Mouse (Mus musculus) heart, adult 9 months (tissue): ENCODE measurements at regions not wholly inside any gene's neighbourhood (a gene's known extent, or its start where the extent isn't known, plus 50 kb on each side); places are given as distances from the start of the nearest gene placed in this dataset.

Experiments
- DNase-seq, 2 experiments: peaks; one replicate each; pipeline ENCODE4 v3.0.0; 2022; ENCODE audit warnings: low spot score in 2 of 2

DNA sequence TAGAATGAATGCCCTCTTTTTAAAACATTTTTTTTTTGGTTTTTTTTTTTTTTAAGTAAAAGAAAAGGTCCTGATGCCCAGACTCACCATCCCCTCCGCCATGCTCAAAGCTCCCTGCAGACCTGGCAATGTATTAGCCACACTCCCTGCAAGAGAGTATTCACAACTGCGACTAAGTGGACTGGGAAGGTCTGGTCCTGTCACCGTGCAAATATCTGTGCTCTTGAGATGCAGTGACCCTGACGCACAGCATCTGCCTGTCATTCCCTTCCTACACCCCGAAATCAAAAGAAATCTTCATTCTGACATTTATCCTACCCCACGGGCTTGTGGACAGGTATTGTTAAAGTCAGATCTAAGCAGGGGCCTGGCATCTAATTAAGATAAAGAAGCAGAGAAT, 95.4 kb upstream of the Dio3 start:
- DNase-seq: no peak

DNA sequence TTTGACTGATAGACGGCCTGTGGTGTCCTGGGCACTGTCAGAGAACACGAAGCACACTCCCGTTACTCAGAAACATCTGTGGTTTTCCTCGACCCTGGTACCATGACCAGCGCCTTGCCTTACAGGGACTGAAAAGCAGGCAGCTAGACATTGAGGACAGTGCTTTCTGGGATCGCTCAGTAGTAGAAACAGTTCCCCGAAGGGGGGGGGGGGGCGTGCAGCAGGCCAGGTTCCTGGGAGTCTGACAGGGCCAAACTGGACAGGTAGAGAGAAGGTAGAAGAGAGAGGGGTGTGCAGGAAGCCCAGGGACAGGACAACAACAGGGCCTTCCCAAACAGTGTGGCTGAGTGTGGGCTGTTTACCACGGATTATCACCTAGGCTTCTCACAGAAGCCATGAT, 93.5 kb upstream of the Dio3 start:
- no peak for DNase-seq

DNA sequence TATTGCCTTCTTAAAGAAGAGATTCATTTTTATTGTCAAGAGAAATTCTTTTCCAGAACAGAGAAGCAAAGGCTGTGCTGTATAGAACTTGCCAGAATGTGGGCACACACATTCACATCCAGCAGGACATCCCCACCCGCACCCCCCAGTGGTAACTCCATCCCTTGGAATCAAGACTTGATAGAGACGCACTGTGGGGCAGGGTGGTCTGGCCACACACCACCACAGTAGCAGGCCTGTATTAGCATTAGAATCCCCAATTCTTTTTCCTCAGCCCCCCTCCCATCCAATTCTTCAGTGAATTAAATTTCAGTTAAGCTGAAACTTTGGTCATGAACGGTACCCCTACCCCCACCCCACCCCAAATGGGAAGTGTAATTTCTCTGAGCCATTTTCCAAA, 92.5 kb upstream of the Dio3 start:
- no peak for DNase-seq

DNA sequence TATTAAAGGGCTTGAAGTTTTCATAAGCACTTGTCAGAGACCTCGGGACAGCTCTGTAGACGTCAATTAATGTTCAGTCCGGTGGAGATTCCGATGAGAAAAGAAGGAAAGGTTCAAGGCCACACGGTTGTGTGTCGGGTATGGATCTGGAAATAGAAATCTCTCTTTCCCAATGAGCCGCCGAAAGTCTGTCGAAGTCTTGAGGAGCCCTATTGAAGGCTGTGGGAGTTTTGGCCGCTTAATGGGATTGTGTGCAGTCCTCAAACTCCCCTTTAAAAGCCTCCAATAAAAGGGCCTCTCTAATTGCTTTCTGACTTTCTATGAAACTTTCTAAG, 92.0 kb upstream of the Dio3 start:
- no peak for DNase-seq

DNA sequence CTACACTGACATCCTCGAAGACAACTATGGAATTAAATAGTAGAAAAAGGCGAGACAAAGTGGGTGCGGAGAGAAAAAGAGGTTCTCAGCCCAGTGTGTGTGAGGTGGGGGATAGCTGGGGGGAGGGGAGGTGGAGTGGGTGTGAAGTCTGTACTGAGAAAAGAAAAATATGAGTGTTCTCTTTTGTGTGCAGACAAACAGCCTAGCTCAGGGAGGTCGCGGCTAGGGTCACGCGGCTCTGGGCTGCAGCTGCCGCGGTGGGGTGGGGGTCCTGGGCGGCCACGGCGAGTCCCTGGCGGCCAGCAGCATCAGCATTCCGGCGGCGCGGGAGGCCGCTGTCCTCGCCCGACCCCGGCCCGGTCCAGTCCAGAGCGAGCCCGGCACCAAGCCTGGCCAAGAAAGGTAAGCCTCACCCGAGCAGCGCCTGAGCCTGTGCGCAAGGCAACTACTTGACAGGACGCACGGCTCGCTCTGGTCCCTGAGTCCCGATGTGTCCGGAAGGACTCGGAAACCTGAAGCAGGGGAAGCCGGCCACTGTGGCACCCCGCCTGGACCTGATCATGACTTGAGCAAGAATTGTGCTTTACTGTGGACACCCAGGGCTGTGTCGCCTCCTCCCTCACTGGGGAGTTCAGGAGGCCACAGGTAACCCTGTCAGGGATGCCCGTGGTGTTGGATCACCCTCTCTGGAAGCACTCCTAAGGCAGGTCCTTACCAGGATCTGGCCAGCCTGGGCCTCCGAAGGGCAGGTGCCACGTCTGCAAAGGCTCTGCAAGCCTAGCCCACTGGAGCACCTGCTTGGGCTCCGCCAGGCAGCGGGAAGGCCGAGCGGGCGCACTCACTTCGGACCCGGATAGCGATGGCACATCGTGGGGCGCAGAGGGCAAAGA, 91.4 kb upstream of the Dio3 start:
- no peak for DNase-seq

DNA sequence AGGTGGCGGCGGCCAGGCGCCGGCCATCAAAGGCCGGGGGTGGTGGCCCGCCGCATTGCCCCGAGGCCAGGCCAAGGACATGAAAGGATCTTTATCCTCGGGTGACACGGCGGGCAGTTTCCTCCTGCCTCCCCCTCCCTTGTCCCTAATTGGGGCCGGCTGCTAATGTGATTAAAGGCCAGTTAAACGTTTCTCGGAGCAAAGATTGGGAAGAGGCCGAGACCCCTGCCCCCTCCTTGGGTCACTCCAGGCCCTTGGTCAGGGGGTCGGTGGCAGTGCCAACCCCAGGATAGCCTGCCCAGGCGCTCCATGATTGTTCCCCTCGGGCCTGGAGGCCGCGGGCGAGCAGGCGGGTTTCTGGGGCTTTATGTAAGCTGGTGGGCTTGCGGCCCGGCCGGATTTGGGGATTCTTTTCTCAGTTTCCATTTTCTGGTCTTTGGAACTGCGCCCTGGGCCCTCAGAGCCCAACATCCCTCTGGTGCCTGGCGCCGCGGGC, 90.7 kb upstream of the Dio3 start:
- DNase-seq: no peak

DNA sequence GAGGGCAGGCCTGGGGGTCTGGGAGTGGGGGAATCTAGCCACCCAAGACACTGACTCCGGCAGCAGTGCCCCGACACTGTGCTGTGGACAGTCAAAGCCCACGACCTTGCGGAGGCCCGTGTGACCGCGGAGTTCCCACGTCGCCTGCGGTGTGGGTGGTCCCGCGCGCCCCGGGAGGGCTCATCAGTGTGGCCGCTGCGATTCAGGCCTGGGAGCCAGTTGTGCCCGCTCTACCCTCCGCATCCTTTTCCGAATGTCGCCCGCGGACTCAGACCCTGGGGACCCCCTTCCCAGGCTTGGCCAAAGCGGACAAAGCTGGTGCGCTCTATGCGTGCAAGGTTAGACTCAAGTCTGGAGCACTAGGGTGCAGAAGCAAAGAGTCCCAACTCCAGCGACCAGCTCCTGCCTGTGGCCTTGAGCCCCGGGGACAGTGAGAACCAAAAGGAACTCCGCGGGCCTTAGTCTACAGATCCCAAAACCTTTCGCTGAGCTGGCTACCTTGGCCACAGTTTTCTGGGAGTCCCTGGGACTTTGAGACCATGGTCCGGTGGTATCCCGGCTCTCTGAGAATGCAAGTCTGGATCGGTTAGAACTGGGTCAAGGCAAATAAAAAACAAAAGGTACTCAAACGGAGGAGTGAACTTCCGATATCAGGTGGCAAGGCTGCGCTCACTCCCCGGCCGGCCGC, 90.1 kb upstream of the Dio3 start:
- DNase-seq: no peak

DNA sequence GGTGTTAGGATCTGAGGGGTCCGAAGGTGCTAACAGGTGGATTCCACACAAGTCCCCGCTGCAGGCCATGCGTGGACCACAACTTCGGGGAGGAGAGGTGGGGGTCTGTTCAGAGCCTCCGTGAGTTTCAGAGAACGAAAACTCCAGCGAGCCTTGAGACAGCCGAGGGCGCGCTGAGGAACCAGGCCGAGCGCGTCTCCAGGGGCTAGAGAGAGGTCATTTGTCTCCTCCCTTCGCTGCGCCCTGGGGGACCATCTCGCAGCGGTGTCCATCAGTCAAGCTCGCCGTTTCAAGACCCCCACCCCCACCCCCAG, 89.6 kb upstream of the Dio3 start:
- DNase-seq: no peak

DNA sequence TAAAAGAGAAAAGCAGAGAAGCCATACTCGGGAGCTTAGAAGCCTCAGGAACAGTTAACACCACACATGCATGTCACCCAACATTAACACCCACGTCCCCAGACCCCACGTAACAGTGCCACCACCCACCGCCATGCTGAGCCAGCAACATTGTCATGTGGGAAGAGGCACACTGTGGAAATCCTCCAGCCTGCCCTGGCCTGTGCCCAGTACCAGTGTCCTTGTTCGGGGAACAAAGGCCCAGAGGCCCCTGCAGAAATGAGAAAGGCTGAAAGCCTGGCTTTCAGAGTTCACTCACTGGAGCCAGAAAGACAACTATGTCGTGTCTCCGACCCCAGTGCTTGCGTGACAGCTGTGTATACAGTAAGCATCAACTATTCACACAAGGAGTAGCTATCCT, 86.7 kb upstream of the Dio3 start:
- DNase-seq: no peak

DNA sequence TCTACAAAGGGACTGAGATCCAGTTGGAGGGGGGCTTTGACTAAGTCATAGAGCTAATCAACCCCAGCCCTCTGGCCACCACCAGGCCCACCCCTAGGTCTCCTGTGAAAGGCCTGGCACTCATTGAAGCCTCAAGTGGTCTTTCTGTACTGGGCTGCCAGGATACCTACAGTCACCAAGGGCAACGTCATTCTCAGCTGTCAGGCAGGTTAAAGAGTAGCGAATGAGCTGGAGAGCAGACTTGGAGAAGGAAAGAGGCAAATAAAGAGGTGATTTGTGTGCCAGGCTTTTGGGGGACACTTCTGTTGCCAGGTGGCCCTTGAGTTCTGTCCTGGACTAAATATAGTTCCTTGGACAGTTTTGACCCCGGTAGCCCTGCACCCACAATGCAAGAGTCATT, 81.5 kb upstream of the Dio3 start:
- no peak for DNase-seq

DNA sequence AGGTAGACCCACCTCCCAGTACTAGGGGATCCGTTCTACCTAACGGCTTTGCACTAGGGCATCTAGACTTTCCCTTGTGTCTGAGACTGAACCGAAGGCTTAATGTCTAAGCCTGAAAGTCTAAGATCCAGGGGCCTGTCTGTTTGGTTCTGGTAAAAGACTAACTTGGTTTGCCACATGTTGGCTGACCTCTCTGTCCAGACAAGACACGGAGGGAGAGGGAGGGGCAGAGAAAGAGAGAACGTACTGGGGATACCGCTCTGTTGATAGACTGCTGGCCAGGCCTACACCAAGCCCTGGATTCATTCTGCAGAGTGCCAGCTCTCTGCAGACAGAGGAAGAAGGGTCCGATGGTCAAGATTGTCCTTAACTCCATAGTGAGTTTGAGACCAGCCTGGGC, 78.4 kb upstream of the Dio3 start:
- DNase-seq: no peak

DNA sequence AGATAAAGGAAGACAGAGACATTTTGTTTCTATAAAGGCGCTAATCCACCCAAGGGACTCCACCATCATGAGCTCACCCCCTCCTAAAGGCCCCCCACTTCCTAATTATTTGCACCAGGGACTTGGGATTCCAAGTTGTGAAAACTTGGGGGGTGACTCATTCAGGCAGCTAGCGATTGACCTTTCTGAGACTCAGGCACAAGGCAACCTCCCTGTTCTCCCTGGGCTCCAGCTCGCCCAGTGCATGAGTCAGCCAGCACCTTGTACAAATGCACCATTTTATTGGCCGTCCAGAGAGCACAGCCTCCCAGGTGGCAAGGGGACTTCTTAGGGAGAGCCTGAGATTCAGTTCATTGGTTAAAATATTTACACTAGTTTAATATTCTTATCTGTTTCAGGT, 78.0 kb upstream of the Dio3 start:
- DNase-seq: no peak

DNA sequence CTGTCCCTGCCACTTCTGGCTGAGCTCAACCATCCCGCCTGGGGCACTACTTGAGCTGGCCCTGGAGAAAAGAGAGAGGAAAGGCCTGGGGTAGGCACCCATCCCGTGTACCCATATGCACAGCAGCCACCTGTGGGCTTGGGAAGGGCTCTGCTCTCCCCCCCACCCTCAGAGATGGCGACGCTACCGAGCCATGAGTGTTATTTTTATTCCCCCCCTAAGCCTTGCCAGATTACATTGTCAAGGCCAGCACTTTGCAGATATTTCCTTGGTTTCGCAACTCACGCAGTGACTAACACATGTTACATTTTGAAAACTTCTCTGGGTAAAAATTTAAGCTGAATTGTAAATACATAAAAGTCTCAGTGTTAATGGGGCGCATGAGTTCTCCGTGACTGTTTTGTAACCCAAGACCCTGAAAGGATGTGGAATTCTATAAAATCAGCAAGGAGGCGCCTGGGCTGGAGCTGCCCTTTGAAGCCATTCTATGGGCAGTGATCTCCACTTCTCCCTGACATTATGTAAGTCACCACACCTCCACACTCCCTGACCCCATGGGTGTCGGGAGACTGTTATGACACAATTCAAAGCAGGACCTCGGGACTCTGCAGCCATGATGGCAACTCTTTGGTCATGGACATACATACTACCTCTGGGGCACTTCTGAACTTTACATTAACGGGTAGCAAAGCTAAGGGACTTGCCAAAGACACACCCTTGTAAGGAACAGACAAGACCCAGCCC, 75.4 kb upstream of the Dio3 start:
- DNase-seq: peak; percentile 35 to 39

DNA sequence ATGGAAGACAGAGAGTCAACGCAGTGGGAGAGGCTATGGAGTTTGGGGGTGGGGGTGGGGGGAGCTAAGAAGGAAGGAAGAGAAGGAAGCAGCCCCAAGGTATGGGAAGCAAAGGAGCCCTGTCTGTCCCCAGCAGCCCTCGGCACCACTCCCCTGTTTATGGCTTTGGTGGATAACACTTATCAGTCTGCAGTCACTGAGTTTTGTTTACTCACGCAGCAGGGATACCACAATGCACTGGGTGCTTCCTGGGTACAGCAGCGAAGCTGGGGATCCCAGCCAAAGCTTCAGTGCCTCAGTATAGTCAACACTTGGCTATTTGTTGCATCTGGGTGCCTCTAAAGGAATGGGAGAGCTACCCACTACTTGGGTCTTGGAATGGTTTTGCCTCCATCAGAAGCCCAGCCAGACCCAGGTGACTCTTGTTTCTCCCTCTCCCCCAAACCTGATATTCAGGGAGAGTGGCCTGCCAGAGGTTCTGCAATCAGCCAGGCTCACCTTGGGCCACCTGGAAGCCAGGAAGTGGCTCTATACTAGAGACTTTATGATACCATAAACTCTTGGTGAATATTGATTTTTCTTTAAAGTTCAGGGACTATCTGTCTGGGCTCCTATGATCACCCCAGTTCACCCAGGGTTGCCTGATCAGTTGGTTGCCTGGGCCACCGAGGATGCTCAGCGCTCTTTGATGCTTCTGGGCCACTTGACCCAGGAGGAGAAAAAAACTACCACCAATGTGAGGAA, 74.5 kb upstream of the Dio3 start:
- DNase-seq: no peak

DNA sequence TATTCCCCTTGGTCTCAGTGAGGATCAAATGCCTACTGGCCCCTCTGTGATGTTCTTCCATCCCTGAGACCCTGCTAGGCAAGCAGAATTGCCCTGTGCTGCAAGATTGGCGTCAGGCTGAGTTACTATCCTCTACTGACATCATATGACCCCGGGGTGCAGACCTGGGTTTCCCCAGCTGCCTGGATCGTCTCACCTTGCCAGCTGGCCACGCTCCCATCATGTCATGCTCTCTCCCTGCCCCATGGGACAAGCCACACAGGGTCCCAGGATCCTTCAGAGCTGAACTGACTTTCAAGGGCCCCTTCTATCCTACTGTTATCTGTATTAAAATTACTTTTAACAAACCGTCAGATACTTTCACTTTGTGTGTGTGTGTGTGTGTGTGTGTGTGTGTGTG, 72.6 kb upstream of the Dio3 start:
- no peak for DNase-seq

DNA sequence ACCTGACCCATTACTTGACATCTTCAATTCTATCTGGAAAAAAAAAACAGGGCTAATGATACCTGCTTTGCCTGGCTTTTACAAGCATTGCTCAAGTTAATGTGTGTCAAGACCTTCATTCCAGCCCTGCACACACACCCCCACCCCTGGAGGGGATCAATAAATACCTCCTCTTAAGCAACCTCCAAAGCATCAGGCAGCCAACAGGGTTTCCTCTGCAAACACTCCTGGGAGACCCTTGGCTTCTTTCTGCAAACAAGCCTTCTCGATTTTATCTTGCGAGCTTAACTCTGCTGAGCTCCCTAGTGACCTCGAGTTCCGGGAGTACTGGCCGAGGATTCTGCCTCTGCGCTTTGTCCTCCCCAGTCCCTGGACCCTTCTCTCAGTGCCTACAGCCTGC, 72.1 kb upstream of the Dio3 start:
- peak; percentile 57 to 58 for DNase-seq

DNA sequence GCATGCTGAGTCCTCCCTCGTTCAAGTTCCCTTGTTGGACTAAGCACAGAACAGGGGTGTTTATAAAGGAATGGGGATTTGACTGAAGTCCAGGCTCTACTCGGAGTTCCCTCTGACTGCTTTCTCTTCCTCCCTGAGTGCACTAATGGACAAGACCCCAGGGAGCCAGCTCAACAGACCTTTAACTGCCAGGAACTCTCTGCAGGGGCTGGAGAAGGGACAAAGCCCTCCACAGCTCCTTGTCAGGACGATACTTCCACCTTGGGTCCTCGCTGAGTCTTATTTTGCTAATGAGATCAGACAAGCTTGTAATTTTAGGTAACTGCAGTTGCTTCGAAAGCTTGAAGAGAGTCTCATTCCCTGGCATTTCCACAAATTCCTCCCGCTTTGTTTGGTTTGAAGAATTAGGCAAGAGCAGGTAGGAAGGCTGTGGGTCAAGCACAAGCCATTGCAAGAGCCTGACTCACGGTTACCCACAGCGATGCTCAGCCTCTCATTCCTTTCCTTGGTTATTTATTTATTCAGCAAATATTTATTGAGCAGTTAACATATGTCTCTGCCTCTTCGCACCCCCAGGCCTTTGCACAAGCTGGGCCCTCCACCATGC, 71.5 kb upstream of the Dio3 start:
- no peak for DNase-seq

DNA sequence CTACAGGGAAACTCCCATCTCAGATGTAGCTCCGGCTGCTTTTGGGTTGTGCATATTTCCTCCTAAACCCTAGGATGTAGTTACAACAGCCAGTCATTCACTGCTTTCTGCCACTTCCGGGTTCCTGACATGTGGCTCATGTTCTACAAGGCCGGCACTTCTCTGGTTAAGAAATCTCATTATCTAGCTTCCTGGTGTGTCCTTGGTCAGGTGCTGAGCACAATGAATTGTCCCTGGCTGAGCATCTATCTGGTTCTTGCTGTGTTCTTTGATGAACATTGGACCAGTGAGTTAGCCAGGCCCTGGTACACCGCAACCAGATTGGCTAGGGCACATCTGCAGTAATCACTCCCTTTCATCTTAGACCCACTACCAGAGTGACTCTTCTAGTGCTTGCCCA, 66.2 kb upstream of the Dio3 start:
- no peak for DNase-seq

DNA sequence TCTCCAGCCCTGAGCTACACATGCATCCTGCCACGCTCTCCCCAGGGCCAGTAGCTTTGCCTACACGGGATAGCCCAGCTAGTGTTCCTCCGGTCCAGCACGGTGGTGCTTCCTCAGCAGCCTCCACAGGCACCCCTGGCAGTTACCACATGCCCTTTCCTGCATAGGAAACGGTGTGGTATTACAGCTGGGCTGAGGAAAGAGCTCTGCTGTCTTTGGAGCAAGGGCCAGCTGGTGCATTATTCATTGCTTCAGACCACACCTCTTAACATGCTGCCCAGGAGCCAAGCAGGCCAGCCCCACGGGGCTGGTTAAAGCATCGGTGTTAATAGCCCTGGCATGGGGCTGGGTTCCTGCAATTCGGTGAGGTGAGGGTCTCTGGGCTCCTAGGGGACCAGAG, 64.0 kb upstream of the Dio3 start:
- DNase-seq: no peak

DNA sequence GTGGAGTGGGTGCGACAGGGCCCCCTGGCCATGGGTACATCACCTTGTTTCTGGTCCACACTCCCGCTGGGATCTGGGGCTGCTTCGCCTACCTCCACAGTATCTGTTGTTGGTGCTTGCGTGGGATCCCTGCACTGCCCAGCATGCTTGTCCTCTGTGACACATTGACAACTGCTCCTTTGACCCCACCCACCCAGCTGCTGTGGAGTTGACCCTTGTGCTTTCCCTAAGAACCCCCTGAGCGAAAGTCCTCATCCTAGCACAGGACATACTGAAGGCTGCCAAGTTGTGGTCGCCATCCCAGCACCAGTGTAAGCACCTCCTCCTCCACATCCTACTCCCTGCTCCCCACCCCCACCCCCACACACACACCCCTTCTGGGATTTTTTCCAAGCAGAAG, 63.6 kb upstream of the Dio3 start:
- no peak for DNase-seq

DNA sequence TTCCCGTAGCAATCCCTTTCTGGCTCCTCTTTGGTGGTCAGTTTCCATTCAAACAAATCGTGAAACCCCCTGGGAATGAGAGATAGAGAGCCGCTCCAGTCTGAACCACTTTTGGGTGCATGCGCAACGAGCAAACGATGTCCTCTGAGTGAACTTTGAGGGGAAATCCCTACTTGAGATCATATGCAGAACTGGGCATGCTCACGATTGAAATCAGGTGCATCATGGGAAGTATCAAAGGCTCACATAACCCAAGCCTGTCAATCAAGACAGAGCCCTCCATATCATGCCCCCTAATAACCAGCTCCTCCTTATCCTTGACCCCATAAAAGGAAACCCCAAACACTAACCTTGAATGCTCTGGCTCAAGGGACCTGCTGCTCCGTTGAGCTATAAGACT, 59.1 kb upstream of the Dio3 start:
- DNase-seq: no peak

DNA sequence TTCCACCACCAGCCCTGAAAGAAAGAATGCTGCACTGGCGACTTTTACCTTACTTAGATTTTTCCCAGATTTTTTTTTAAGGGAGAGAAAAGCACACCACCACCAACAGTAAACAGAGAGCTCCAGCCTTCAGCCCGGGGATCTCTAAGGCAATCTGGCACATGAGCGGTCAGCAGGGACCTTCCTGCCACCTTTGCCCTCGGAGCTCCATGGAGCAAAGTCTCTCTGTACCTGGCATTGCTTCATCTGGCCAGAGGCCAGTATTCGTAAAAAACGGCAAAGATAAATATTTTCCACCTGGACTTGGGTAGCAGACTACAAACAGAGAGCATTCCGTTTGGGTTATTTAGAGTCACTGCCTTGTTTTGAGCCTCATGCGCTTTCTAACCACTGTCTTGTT, 58.4 kb upstream of the Dio3 start:
- no peak for DNase-seq
